Mouse (Mus musculus) B cell, adult (primary cell): ENCODE results near the gene Abcg5. TPM values are rescaled to one million over a fixed set of nuclear protein-coding genes. Genes with fewer than 3 reads are reported as not detected.

Source experiments
- total RNA-seq: library from RNA; stranded (reverse); gene quantifications from 4 replicates; pipeline ENCODE4 v1.2.4, GENCODE M21; 2023; ENCODE audit not compliant: inconsistent age

Abcg5 gene
- total RNA-seq: not detected in 4 replicates

DNA sequence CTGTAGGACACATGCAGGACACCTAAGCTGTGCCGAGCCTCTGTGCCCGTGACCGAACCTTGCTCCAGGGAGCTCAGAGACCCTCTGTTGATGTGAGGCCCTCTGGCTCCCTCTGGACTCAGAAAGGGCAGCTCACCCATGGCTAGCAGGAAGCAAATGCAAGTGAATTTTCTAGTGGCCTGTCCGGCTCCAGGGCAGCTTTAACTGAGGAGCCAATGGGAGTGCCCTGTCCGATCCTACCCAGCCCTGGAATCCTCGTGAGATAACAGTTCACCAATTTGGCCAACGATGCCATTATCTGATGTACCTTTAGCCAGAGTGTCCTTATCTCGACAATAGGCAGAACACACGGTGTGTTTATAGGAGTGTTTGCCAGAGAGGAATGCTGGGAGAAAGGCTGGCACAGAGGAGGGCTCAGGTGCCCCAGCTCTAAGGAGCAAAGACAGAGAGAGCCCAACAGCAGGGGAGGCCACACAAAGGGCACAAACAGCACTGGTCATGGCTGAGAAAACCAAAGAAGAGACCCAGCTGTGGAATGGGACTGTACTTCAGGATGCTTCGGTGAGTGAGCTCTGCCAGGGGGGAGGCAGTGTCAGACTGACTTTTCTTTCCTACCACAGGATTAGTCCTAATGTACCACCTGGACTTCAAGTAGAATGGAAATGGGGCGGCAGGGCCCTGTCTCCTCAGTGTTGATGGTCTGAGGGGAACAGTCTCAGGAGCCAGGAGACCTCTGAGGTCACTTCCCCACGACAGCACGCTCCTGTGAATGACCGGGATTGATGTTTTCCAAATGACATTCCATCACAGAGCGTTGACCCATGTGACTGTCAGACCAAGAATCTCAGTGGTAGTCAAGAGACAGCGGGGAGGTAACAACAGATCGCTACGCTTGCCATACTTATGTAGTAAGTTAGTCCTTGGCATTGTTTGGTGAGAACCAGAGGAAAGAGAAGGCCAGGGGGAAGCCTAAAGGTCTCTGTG lies at the start of gene Abcg5:
TSS of gene Abcg5 (minus strand) at position 278 of the 984 bp plus-strand sequence.

DNA sequence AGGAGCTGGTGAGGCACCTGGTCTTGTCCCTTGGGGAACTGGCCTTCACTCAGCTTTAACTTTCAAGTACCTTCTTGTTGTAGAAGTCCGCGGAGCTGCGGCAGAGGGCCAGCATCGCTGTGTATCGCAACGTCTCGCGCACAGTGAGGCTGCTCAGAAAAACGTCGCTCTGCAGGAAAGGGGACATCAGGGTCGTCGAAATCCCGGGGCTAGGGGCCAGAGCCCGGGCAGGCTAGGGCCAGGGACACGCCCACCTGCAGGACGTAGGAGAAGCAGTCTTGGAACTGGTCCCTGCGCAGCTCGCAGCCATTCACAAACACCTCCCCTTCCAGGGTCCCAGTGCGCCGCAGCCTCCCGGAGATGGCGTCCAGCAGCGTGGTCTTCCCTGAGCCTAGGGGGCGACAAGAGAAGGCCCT lies 6.9 kb downstream of the Abcg5 start, which contains the start of gene Abcg8:
TSS of gene Abcg8 (plus strand) at position 352 of the 416 bp plus-strand sequence.

DNA sequence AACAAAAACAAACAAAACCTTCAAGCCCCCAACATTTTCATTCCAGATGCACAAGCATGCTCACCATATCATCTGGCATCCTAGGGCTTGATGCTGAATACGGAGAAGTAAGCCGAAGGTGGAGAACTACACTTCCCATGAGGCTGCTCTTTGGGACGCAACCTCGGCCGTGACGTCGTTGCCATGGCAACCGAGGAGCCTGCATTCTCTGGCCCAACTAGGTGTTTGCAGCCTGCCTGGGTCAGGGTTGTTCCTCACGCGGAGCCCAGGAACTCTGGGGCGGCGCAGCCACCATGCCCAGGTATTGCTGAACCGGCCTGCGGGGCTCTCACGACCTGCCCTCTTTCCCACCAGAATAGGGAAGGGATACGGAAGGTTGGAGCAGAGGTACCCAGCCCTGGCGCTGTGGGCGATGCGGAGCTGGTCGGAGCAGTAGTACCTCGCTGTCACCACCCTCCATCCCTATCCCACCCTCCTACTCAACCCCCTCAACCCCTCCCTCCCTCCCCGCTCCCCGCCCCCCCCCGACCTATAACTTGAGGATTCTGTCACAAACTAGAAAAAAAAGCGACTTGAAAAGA lies 56.4 kb downstream of the Abcg5 start, which contains the start of gene Dync2li1:
TSS of gene Dync2li1 (plus strand) at position 221 of the 581 bp plus-strand sequence.

Other genes with a start within 250 kb of the Abcg5 start
- gene Thada, start 216.8 kb downstream of the Abcg5 start, total RNA-seq: 45.3 to 51.5 TPM (median 50.0 TPM) in 4 replicates
- not detected in 4 replicates for gene Plekhh2, start 171.1 kb downstream of the Abcg5 start, total RNA-seq
- 0.61 to 0.63 TPM in 2 of 4 replicates, not detected in the others for gene Dync2li1, start 56.5 kb downstream of the Abcg5 start, total RNA-seq
- gene Abcg8, start 6.7 kb downstream of the Abcg5 start, total RNA-seq: not detected in 4 replicates
- gene Lrpprc, start 107.8 kb upstream of the Abcg5 start, total RNA-seq: 49.4 to 51.9 TPM (median 50.2 TPM) in 4 replicates